Mouse (Mus musculus): Measurements from ENCODE around the gene Olfr1496.
"Not testable (repeated sequence)": the region's sequence is repeated elsewhere in the genome, so short reads cannot be mapped to it uniquely, and the experiment has no call there.

Gene Olfr1496

GRCm38 (mm10) chr19:13777578-13777977, at the start of gene Olfr1496:
Gene Olfr1496, plus strand, starts transcription at chr19:13777878.
- DNase-seq: no peak

GRCm38 (mm10) chr19:13739428-13739827, 38.2 kb upstream of the Olfr1496 start, which contains the start of gene Olfr1494:
Gene Olfr1494, plus strand, starts transcription at chr19:13739728.
- no peak for DNase-seq

GRCm38 (mm10) chr19:13749366-13749765, 28.3 kb upstream of the Olfr1496 start:
- DNase-seq: no peak

- DNase-seq: no peak
Measured at GRCm38 (mm10) chr19:13764306-13764705, 13.4 kb upstream of the Olfr1496 start, which contains the start of gene Olfr1495. Gene Olfr1495, plus strand, starts transcription at chr19:13764606.

- no peak for DNase-seq
Measured at GRCm38 (mm10) chr19:13768565-13769276, 9.0 kb upstream of the Olfr1496 start.

GRCm38 (mm10) chr19:13798102-13798501, 20.4 kb downstream of the Olfr1496 start, which contains the start of gene Olfr1497:
Gene Olfr1497, minus strand, starts transcription at chr19:13798202.
- no peak for DNase-seq

- not testable (repeated sequence) for DNase-seq
Measured at GRCm38 (mm10) chr19:13805486-13805885, 27.8 kb downstream of the Olfr1496 start.

- no peak for DNase-seq
Measured at GRCm38 (mm10) chr19:13812823-13813222, 35.1 kb downstream of the Olfr1496 start.

GRCm38 (mm10) chr19:13818827-13819226, 41.1 kb downstream of the Olfr1496 start:
- DNase-seq: no peak

- DNase-seq: no peak
Measured at GRCm38 (mm10) chr19:13819347-13819746, 41.7 kb downstream of the Olfr1496 start, which contains the start of gene Olfr1499. Gene Olfr1499, minus strand, starts transcription at chr19:13819447.

- DNase-seq: no peak
Measured at GRCm38 (mm10) chr19:13820847-13821246, 43.2 kb downstream of the Olfr1496 start.

GRCm38 (mm10) chr19:13828447-13828846, 50.8 kb downstream of the Olfr1496 start:
- DNase-seq: no peak

GRCm38 (mm10) chr19:13830388-13830787, 52.7 kb downstream of the Olfr1496 start, which contains the start of gene Olfr1500:
Gene Olfr1500, minus strand, starts transcription at chr19:13830488.
- no peak for DNase-seq

All from kidney, adult 9 months (tissue).